Comparison of ENCODE assay signal across 1 mouse cellular context in genomic region chr11:34116572-34117135, GRCm38 (mm10).
TF ChIP-seq lines count a peak whose summit lies in the region.

No protein-coding gene starts in this region.

TF ChIP-seq in MEL, 35 proteins besides CTCF, POLR2A, EP300 and RAD21 (continued from another document):
- TF ChIP-seq MYB (IDR thresholded peaks at IDR 0.05; ENCODE audit: low read depth, low read length): 0 out of 2 replicates have a peak, but pooled peaks have one; percentile 37
- no peak for TF ChIP-seq POLR2AphosphoS5 (IDR thresholded peaks at IDR 0.05; ENCODE audit: borderline replicate concordance, low read depth, low read length)
- TF ChIP-seq MAFK (IDR thresholded peaks at IDR 0.05; ENCODE audit: borderline replicate concordance, low read depth, low read length): peak; percentile 68; the same call in 1 of the 2 replicates
- TF ChIP-seq MAX (IDR thresholded peaks at IDR 0.05; ENCODE audit: low read length): no peak; the same call in none of the 2 replicates
